Mouse (Mus musculus) brain, embryonic 18.5 days (tissue): ENCODE measurements around the gene C9.

ENCODE experiments used
- DNase-seq: peaks from one replicate; pipeline ENCODE4 v3.0.0-alpha.2; 2012; ENCODE audit warnings: low read depth, low spot score

Gene C9

DNA sequence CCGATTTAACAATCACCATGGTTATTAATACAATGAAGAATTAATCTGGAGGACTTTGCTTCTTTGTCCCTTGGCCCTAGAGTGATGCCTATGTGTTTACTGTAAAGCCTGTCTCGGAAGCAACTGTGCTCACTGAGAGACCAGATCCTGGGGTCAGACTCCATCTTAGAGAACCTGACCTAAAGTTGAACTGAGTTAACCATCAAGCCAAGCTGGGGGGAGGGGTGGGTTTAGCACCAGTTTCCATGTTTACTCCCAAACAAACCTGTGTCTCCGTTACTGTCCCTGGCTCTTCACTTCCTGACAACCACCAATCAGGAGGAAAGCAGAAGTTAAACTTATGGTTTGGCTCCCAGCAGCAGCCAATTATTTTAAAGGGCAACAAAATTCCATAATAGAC, 38.4 kb downstream of the C9 start:
- no peak for DNase-seq

DNA sequence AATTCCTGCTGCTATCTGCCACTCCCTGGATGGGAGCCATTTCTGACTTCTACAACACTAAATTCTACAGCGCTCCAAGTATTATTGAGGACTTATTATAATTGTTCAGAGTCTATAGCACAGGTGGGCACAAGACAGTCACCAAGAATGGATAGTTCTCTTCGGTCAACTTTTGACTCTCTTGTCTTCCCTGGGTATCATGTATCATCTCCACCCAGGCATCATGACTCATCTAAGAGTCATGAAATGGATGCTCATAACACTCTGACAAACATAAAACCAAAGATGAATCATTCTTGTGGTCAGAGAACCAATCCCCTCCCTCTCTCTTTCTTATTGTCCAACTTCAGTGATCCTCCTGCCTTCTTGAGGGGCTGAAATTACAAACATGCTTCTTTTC, 47.3 kb downstream of the C9 start:
- DNase-seq = no peak

- DNase-seq = no peak
Measured at GRCm38 (mm10) chr15:6498396-6499070, 53.4 kb downstream of the C9 start.

GRCm38 (mm10) chr15:6500787-6501186, 55.7 kb downstream of the C9 start:
- DNase-seq = no peak

- DNase-seq = no peak
Measured at GRCm38 (mm10) chr15:6517525-6517924, 72.4 kb downstream of the C9 start.

- DNase-seq = no peak
Measured at GRCm38 (mm10) chr15:6519417-6520255, 74.5 kb downstream of the C9 start.

DNA sequence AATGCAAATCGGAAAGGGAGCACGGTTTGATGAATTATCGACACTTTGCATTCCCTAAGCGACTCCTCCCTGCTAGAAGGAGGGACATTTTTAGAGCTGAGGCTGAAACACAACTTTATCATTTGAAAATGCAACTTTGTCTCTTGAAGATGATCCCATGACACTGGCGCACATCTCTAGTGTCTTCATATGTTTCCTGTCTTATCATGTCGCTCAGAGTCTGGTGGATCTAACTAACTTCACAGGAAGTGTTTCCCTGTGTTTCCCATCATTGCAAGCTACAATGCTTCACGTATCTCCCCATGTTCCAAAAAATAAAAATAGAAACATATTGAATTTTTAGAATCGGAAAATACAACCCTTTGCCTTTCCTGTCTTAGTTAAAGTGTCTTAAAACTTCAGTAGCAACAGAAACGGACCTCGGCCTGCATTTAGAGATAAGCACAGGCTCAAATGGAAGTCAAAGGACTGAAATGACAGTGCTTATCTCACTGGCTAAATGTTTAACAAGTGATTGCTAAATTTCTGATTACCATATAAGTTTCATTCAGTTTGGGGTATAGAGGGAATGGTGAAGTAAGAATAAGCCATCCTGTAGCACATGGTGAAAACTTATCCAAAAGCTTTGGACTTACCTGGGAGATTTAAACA, 75.5 kb downstream of the C9 start:
- no peak for DNase-seq

- no peak for DNase-seq
Measured at GRCm38 (mm10) chr15:6522653-6523167, 77.6 kb downstream of the C9 start, which contains the start of gene Fyb. Fyb (plus strand) TSS chr15:6522853.

- no peak for DNase-seq
Measured at GRCm38 (mm10) chr15:6524801-6525200, 79.7 kb downstream of the C9 start.

- DNase-seq = no peak
Measured at GRCm38 (mm10) chr15:6525386-6525785, 80.3 kb downstream of the C9 start.

DNA sequence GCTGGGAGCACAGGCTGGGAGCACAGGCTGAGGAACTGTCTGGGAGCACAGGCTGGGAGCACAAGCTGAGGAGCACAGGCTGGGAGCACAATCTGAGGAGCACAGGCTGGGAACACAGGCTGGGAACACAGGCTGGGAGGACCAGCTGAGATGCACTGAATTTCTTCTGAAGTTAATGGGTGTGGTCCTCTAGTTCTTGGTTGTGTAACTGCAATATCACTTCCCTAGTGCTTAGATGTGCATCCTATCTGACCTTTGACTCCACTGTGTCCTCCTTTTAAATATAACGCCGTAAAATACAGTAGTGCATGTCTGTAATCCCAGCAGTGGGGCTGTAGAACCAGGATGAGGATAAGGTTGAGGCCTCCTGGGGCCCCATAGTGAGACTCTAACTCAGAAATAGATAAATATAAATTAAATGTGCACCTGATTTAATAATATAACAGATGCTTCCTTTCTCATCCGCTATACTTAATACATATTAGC, 88.8 kb downstream of the C9 start:
- DNase-seq = no peak

GRCm38 (mm10) chr15:6534592-6534991, 89.5 kb downstream of the C9 start:
- no peak for DNase-seq

DNA sequence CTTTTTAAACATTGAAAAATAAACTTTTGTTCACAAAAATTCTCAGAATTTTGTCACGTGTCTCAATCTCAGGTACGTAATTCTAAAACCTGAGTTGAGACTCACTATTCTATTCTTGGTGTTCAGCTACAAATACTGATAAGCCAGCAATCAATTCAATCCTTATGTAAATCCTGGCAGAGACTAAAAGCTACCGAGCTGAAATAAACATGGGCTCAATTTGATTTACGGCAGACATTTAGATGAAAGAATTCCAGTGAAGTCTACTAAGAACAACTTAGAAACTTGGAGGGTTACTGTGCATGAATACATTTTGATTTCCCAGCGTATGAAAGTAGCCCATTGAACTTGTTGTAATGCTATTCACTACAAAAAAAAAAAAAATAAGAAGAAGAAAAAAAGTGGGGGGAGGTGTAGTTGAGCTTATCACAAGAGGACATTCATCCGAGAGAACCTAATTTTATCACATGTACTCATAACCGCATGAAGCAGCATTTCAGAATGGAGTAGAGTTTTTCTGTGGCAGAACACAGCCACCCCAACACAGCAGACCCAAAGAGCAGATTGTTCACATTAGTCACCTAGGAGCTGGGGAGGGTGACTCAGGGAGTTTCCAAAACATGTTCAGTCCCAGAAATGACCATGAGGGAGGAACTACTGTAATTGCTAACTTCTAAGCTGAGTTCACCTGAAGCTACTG, 94.7 kb downstream of the C9 start:
- DNase-seq = no peak
